Mouse (Mus musculus) megakaryocyte, embryonic 14.5 days (primary cell): ENCODE results near the gene Ywhae.

ENCODE experiments used
- FLI1 ChIP-seq: IDR thresholded peaks from 2 replicates; pipeline ENCODE4 v1.6.1; 2012; ENCODE audit warnings: low read length, inconsistent platforms, mixed read lengths
- GATA1 ChIP-seq: IDR thresholded peaks from 3 replicates; pipeline ENCODE4 v1.6.1; 2012; ENCODE audit warnings: mixed read lengths, low read length, inconsistent platforms, borderline replicate concordance

GRCm38 (mm10) chr11:75764521-75765023, 31.9 kb downstream of the Ywhae start:
- no peak for TF ChIP-seq GATA1
- no peak for TF ChIP-seq FLI1
